8 mouse cellular contexts compared by ENCODE assay signal in the genomic region with DNA sequence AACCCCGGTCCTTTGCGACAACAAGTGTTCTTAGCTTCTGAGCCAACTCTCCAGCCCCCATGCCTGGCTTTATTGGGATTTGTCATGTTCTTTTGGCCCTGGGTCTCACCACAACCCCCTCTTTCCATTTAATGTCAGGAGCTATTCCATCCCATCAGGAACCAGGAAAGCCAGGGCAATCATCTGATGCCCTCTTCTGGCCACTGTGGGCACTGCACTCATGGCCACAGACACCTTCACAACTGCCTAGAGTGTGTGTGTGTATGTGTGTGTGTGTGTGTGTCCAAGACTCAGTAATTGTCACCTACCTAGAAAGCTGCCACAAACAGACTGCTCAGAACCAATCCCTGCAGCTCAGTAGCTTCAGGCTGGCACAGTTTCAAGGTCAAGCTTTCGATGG. TPM values are rescaled to one million over a fixed set of nuclear protein-coding genes. Genes with fewer than 3 reads are reported as not detected.
DNase-seq lines count a peak whose midpoint lies in the region; ATAC-seq and TF ChIP-seq lines count a peak whose summit lies in the region.

No protein-coding gene starts in this region.

- intact Hi-C loops in left cerebral cortex, postnatal 4 days (cut with DNase I), result no loop called here
- intact Hi-C loops in left cerebral cortex, postnatal 25 days (cut with DNase I), result no loop called here
- intact Hi-C loops in heart, postnatal 36 days (cut with DNase I), result loop anchor here (2.0 kb wide), 1 partner anchor 40 kb away; no protein-coding TSS in a partner anchor

- CTCF ChIA-PET in Patski (lab: Charles Lee), result interaction anchor here (0.9 to 4.9 kb wide), 7 partner anchors 10 to 104 kb away, joined by 3 to 23 read pairs (median 5); no protein-coding TSS in a partner anchor

- in situ Hi-C loops in Patski (cut with MboI; ENCODE audit: low pct_unique_long_range_greater_than_20kb), result no loop called here

- POLR2A ChIA-PET in Patski (lab: Charles Lee), result no interaction called here

- no peak for ATAC-seq in Patski
- ATAC-seq in megakaryocyte-erythroid progenitor cell, adult 5-6 weeks (replicated peaks; ENCODE audit: low FRiP score, low TSS enrichment, poor library complexity, severe bottlenecking), result 0 out of 2 replicates have a peak, but pooled peaks have one; percentile 41
- ATAC-seq in frontal cortex, adult (ENCODE audit: low TSS enrichment), result no peak

- TF ChIP-seq CTCF in Patski (IDR thresholded peaks at IDR 0.05), result peak; percentile 83

- H3K27me3 ChIP-seq in Patski, result no peaks in the 10 kb centered on the region

- peak; percentile 18 to 27 for DNase-seq in cerebellum, postnatal 36 days
- no peak for DNase-seq in cerebellum, adult 9-10 months
- DNase-seq in left cerebral cortex, postnatal 4 days, result peak; percentile 53
- no peak for DNase-seq in left cerebral cortex, postnatal 25 days (ENCODE audit: low spot score in 2 of 2)
- DNase-seq in Patski (ENCODE audit: low read depth, low spot score), result no peak
- peak; percentile 17 to 56 for DNase-seq in heart, postnatal 36 days

RNA-seq across cellular contexts. Expression of gene Usp10, which starts 23.0 kb away (rescaled TPM):
- 100 to 1,000 TPM; 150 to 152 TPM for total RNA-seq in left cerebral cortex, postnatal 4 days (2021)
- total RNA-seq in left cerebral cortex, postnatal 25 days (2021), result 10 to 100 TPM; 84.4 to 84.7 TPM
- 107 TPM for polyA plus RNA-seq in Patski (2021)
- total RNA-seq in heart, postnatal 36 days (2021), result 10 to 100 TPM; 45.5 to 50.8 TPM
- total RNA-seq in megakaryocyte-erythroid progenitor cell, adult 5-6 weeks (2014; fragmentation: Nextera tagmentation), result 211 and 258 TPM in 2 replicates
- 78.8 and 80.2 TPM in 2 replicates for total RNA-seq in megakaryocyte-erythroid progenitor cell, adult 5-6 weeks (2017)

RNA-seq across cellular contexts. Expression of gene Gm20388, which starts 23.5 kb away (rescaled TPM):
- total RNA-seq in left cerebral cortex, postnatal 4 days (2021), result 10 to 100 TPM in 1 of 2 experiments, 1 to 10 TPM in 1; 6.5 to 12.8 TPM
- 10 to 100 TPM in 1 of 2 experiments, not detected in 1; 18.6 TPM for total RNA-seq in left cerebral cortex, postnatal 25 days (2021)
- 86.7 TPM for polyA plus RNA-seq in Patski (2021)
- total RNA-seq in heart, postnatal 36 days (2021), result 1 to 10 TPM; 3.5 to 4.9 TPM
- total RNA-seq in megakaryocyte-erythroid progenitor cell, adult 5-6 weeks (2014; fragmentation: Nextera tagmentation), result 7.3 and 11.4 TPM in 2 replicates
- total RNA-seq in megakaryocyte-erythroid progenitor cell, adult 5-6 weeks (2017), result 17.9 and 18.1 TPM in 2 replicates

RNA-seq across cellular contexts. Expression of gene Klhl36, which starts 25.1 kb away (rescaled TPM):
- total RNA-seq in left cerebral cortex, postnatal 4 days (2021), result 10 to 100 TPM in 1 of 2 experiments, 1 to 10 TPM in 1; 8.9 to 11.8 TPM
- total RNA-seq in left cerebral cortex, postnatal 25 days (2021), result 1 to 10 TPM; 5.4 to 6.0 TPM
- polyA plus RNA-seq in Patski (2021), result 8.6 TPM
- total RNA-seq in heart, postnatal 36 days (2021), result 1 to 10 TPM; 2.5 to 2.6 TPM
- total RNA-seq in megakaryocyte-erythroid progenitor cell, adult 5-6 weeks (2014; fragmentation: Nextera tagmentation), result 2.2 and 4.4 TPM in 2 replicates
- total RNA-seq in megakaryocyte-erythroid progenitor cell, adult 5-6 weeks (2017), result 3.2 and 5.6 TPM in 2 replicates

RNA-seq across cellular contexts. Expression of gene Cotl1, which starts 46.8 kb away (rescaled TPM):
- 100 to 1,000 TPM; 208 to 215 TPM for total RNA-seq in left cerebral cortex, postnatal 4 days (2021)
- total RNA-seq in left cerebral cortex, postnatal 25 days (2021), result 10 to 100 TPM; 57.2 to 62.6 TPM
- polyA plus RNA-seq in Patski (2021), result 33.3 TPM
- 10 to 100 TPM; 17.5 to 19.0 TPM for total RNA-seq in heart, postnatal 36 days (2021)
- total RNA-seq in megakaryocyte-erythroid progenitor cell, adult 5-6 weeks (2014; fragmentation: Nextera tagmentation), result 24.4 and 63.9 TPM in 2 replicates
- total RNA-seq in megakaryocyte-erythroid progenitor cell, adult 5-6 weeks (2017), result 30.4 and 44.2 TPM in 2 replicates

Comparison
In these comparisons a context has a peak if more than half of its experiments do, and no peak if none do; other contexts are left out.
1. DNase-seq: peak in cerebellum, postnatal 36 days (2 of 2), left cerebral cortex, postnatal 4 days (single experiment) and heart, postnatal 36 days (2 of 2); none in cerebellum, adult 9-10 months (single experiment), left cerebral cortex, postnatal 25 days (0 of 2) and Patski (single experiment).